Mouse (Mus musculus) midbrain, embryonic 14.5 days (tissue): ENCODE measurements around the gene Nhej1. TPM values are rescaled to one million over a fixed set of nuclear protein-coding genes. Genes with fewer than 3 reads are reported as not detected.

Experiments
- ATAC-seq: fragments of 200-750 bp; cut with Nextera tagmentation; 2 replicates; pipeline ENCODE4 v1.8.0; 2017; ENCODE audit warnings: moderate number of reproducible peaks, moderate library complexity; ENCODE audit not compliant: low FRiP score, low TSS enrichment
- DNase-seq: peaks from one replicate; pipeline ENCODE4 v3.0.0-alpha.2; 2015
- H3K27ac ChIP-seq: fragments of 300-500 bp; sonication (generic); replicated peaks from 2 replicates; pipeline ENCODE4 v1.5.1; 2014; ENCODE audit warnings: mild to moderate bottlenecking, low read depth, low read length, moderate library complexity
- H3K27me3 ChIP-seq: fragments of 300-500 bp; sonication (generic); 2 replicates; pipeline ENCODE4 v1.6.1; 2014; ENCODE audit warnings: low read length, control low read depth, mixed read lengths; ENCODE audit not compliant: control insufficient read depth, insufficient read depth
- H3K36me3 ChIP-seq: fragments of 300-500 bp; sonication (generic); 2 replicates; pipeline ENCODE4 v1.6.1; 2014; ENCODE audit warnings: low read length, control low read depth; ENCODE audit not compliant: control insufficient read depth, insufficient read depth
- H3K4me1 ChIP-seq: fragments of 300-500 bp; sonication (generic); 2 replicates; pipeline ENCODE4 v1.6.1; 2014; ENCODE audit warnings: mild to moderate bottlenecking, antibody characterized with exemption, low read length, control low read depth; ENCODE audit not compliant: control insufficient read depth, insufficient read depth
- H3K4me2 ChIP-seq: fragments of 300-500 bp; sonication (generic); 2 replicates; pipeline ENCODE4 v1.6.1; 2014; ENCODE audit warnings: mild to moderate bottlenecking, low read length, moderate library complexity
- H3K4me3 ChIP-seq: fragments of 300-500 bp; sonication (generic); replicated peaks from 2 replicates; pipeline ENCODE4 v1.5.1; 2014; ENCODE audit warnings: low read depth, low read length
- H3K9ac ChIP-seq: fragments of 300-500 bp; sonication (generic); replicated peaks from 2 replicates; pipeline ENCODE4 v1.6.1; 2014; ENCODE audit warnings: mild to moderate bottlenecking, low read length, moderate library complexity
- H3K9me3 ChIP-seq: fragments of 300-500 bp; sonication (generic); 2 replicates; pipeline ENCODE4 v1.6.1; 2016; ENCODE audit warnings: low read length, control low read depth, mixed read lengths; ENCODE audit not compliant: control insufficient read depth
- WGBS: fragments of 180-500 bp; shearing (Covaris S2); extraction: QIAGEN DNeasy Blood & Tissue Kit; methylation state at CpG from one replicate; pipeline ENCODE4 v1.1.7; 2014; 5-methylcytosine and 5-hydroxymethylcytosine counted together
- polyA plus RNA-seq: library from polyadenylated mRNA; unstranded; fragments of >200 nt; fragmentation: Nextera tagmentation; extraction: Ambion mirVana; gene quantifications from 2 replicates; pipeline ENCODE4 v1.2.1, GENCODE M21; 2014

Gene Nhej1
- polyA plus RNA-seq, 1 experiment from 2014 or later, result 7.7 TPM

DNA sequence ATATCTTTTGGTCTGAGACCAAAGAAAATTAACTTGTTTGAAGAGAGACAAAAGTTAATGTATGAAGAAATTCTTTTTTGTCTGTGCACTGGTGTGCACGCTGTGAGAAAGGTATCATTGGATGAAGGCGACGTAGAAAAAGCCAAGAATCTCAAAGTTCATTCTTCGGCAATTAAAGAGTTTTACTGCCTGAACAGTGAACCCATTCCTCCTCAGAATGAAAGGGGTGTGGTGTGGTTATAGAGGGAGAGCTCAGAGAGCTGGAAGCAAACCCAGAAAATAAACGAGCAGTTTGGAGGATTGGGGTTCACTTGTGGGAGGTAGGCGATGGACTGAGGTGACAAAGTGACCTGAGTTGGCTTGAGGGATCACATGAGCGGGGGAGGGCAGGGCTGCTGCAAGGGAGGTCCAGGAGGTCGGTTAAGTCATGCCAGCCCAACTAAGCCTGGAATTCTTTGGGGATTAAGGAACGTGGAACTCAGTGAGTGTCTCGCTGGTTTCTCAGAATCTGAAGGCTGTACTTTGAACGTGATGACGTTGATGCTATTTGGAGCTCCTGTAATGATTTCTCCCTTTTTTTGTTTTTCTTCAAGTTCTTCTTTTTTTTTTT, 188.7 kb downstream of the Nhej1 start:
- peaks cover 9% of the 10 kb centered on the region; the same call in 1 of the 2 replicates for H3K27me3 ChIP-seq
- H3K36me3 ChIP-seq, result no peaks in the 10 kb centered on the region
- H3K27ac ChIP-seq, result no peak overlapping the region
- H3K4me3 ChIP-seq, result no peak overlapping the region
- H3K4me1 ChIP-seq, result no peaks in the 10 kb centered on the region
- H3K9ac ChIP-seq, result no peak overlapping the region
- no peaks in the 10 kb centered on the region for H3K9me3 ChIP-seq
- 44% methylated on average over 12 of the region's 12 CpGs for WGBS
- DNase-seq (no peak), ATAC-seq (no peak)
- H3K4me2 ChIP-seq, result no peak overlapping the region

DNA sequence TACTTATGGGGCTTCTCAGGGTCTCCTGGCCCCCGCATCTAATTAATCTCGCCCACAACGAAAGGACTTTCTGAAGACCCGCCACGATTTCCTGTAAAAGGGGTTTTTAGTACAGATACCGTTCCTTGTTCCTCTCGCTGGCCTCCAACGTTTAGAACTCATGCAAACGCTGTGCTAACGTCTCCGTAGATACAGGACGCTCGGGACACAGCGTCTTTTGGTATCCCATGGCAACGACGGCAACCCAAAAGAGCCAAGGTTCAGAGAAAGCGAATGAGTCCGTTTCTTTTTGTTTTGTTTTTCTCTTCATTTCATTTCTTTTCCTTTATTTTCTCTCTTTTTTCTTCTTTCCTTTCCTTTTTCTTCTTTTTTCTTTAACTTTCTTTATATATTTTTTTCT, 189.6 kb downstream of the Nhej1 start, which contains the start of gene Cfap65:
Cfap65 (minus strand) TSS at position 198 of the 400 bp plus-strand sequence.
- DNase-seq (peak; percentile 91), ATAC-seq (peak; percentile 48; the same call in 1 of the 2 replicates)
- Histone ChIP-seq H3K27me3 (peaks cover 9% of the 10 kb centered on the region; the same call in 1 of the 2 replicates), H3K27ac (no peak within 1 kb of the TSS), H3K9ac (0 out of 2 replicates have a peak within 1 kb of the TSS, but pooled peaks have one; percentile 2), H3K36me3 (no peaks in the 10 kb centered on the region), H3K9me3 (no peaks in the 10 kb centered on the region), H3K4me2 (peak within 1 kb of the TSS; percentile 58), H3K4me1 (no peaks in the 10 kb centered on the region), H3K4me3 (peak within 1 kb of the TSS; percentile 34)
- WGBS, result under 1% methylated on average over 18 of the region's 18 CpGs

DNA sequence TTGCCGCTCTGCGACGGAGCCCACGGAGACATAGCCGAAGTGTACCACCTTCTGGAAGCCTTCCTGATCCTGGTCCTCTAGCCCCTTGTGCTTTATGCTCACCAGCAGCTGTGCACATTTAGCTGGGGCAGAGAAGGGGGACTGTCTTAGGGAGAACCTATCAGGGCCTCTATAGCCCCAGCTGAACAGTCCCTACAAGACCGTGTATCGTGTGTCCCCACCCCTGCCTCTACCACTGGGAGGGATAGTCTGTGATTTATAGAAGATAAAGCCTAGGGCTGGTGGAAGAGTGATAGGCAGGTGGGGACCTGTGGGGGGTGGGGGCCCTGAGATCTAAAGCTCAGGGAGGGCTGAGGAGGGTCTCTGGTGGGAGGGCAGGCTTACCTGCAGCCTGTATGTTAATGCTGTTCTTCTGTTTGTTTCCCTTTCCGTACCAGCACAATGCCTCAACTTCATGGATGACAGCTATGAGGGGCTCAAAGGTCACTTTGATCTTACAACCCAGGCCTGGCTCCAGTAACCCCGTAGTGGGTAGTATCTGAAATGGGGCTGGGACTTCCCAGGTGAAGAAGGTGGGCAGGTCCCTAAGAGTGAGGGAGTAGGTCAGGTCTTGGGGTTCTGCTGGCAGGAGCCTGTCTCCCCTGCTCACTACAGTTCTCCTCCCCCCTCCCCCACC, 197.2 kb downstream of the Nhej1 start:
- WGBS, result 82% methylated on average over 9 of the region's 9 CpGs
- no peak overlapping the region for H3K9ac ChIP-seq

DNA sequence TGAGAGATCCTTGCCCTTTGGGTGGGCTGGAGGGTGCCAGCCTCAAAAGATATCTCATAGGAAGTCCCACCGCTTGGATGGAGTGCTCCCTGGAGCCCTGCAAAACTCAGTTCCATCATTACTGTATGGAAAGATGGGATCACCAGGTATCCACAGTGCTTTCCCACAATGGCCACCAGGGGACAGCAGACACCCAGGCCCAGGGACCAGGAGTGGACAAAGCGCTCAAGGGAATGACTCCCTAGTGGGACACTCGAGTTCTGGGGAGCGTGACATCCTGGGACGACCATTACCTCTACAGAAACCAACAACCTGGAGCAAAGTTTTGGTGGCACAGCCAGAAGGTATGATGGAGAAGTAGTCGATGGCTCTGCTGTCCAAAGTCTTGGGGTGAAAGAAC, 198.3 kb downstream of the Nhej1 start:
- H3K27ac ChIP-seq, result no peak overlapping the region
- no peak overlapping the region for H3K4me3 ChIP-seq
- no peak for ATAC-seq
- no peaks in the 10 kb centered on the region for H3K9me3 ChIP-seq
- no peaks in the 10 kb centered on the region for H3K27me3 ChIP-seq
- peak; percentile 61 for DNase-seq
- H3K4me1 ChIP-seq, result no peaks in the 10 kb centered on the region
- no peaks in the 10 kb centered on the region for H3K36me3 ChIP-seq
- no peak overlapping the region for H3K9ac ChIP-seq
- no peak overlapping the region for H3K4me2 ChIP-seq
- 34% methylated on average over 6 of the region's 6 CpGs for WGBS

More for the DNA sequence above, 197.2 kb downstream of the Nhej1 start:
- H3K27ac ChIP-seq, result no peak overlapping the region
- H3K4me2 ChIP-seq, result no peak overlapping the region
- DNase-seq (no peak), ATAC-seq (no peak)
- H3K4me1 ChIP-seq, result no peaks in the 10 kb centered on the region
- H3K9me3 ChIP-seq, result no peaks in the 10 kb centered on the region
- no peaks in the 10 kb centered on the region for H3K36me3 ChIP-seq
- H3K27me3 ChIP-seq, result no peaks in the 10 kb centered on the region
- H3K4me3 ChIP-seq, result no peak overlapping the region

DNA sequence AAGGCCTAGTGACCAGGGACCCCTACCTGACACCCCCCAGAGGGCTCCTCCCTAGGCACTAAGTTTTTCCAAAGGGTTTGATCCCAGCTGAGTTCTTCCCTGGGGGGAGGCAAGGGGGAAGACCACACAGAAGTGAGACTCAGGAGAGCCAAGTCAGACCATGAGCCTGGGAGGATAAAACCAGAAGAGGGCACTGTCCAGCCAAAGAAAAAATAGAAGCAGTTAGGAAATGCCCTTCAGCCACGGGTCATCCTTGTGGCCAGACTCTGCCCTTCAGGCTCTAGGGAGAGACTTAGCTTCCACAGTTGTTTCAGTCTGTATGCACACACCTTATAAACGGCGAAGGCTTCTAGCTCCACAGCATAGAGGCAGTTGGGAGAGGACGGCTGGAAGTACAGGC, 200.5 kb downstream of the Nhej1 start:
- no peak for DNase-seq
- Histone ChIP-seq H3K27ac (no peak overlapping the region), H3K4me3 (no peak overlapping the region), H3K9me3 (no peaks in the 10 kb centered on the region), H3K36me3 (no peaks in the 10 kb centered on the region), H3K9ac (no peak overlapping the region), H3K27me3 (no peaks in the 10 kb centered on the region), H3K4me2 (no peak overlapping the region), H3K4me1 (no peaks in the 10 kb centered on the region)
- ATAC-seq, result no peak
- 70% methylated on average over 4 of the region's 4 CpGs for WGBS

Other genes starting within 250 kb of the Nhej1 start
- 3.0 and 3.3 TPM in 2 replicates for gene Fev, start 239.8 kb downstream of the Nhej1 start, polyA plus RNA-seq
- gene Cryba2, start 232.1 kb downstream of the Nhej1 start, polyA plus RNA-seq, result 0.77 TPM in 1 of 2 replicates, not detected in the other
- 0.13 and 0.34 TPM in 2 replicates for gene Cfap65, start 189.6 kb downstream of the Nhej1 start, polyA plus RNA-seq
- gene Ihh, start 173.5 kb downstream of the Nhej1 start, polyA plus RNA-seq, result 0.16 TPM in 1 of 2 replicates, not detected in the other
- not detected in 2 replicates for gene Slc23a3, start 8.7 kb upstream of the Nhej1 start, polyA plus RNA-seq
- gene Cnppd1, start 17.5 kb upstream of the Nhej1 start, polyA plus RNA-seq, result 48.8 and 52.5 TPM in 2 replicates
- 126 and 133 TPM in 2 replicates for gene Retreg2, start 17.6 kb upstream of the Nhej1 start, polyA plus RNA-seq
- 34.5 and 34.8 TPM in 2 replicates for gene Zfand2b, start 43.4 kb upstream of the Nhej1 start, polyA plus RNA-seq
- 35.5 and 36.3 TPM in 2 replicates for gene Abcb6, start 55.2 kb upstream of the Nhej1 start, polyA plus RNA-seq
- gene Ankzf1, start 67.0 kb upstream of the Nhej1 start, polyA plus RNA-seq, result 18.1 and 19.7 TPM in 2 replicates
- 40.7 and 47.8 TPM in 2 replicates for gene Atg9a, start 67.0 kb upstream of the Nhej1 start, polyA plus RNA-seq
- gene Glb1l, start 85.6 kb upstream of the Nhej1 start, polyA plus RNA-seq, result 14.2 and 24.2 TPM in 2 replicates
- gene Stk16, start 85.6 kb upstream of the Nhej1 start, polyA plus RNA-seq, result 120 and 144 TPM in 2 replicates
- 4.2 and 6.4 TPM in 2 replicates for gene Tuba4a, start 94.7 kb upstream of the Nhej1 start, polyA plus RNA-seq
- gene A630095N17Rik, start 106.9 kb upstream of the Nhej1 start, polyA plus RNA-seq, result not detected in 2 replicates
- 29.5 and 38.3 TPM in 2 replicates for gene Dnajb2, start 111.2 kb upstream of the Nhej1 start, polyA plus RNA-seq
- 16.6 and 19.3 TPM in 2 replicates for gene Ptprn, start 139.3 kb upstream of the Nhej1 start, polyA plus RNA-seq
- 116 and 164 TPM in 2 replicates for gene Resp18, start 153.2 kb upstream of the Nhej1 start, polyA plus RNA-seq
- gene Dnpep, start 192.8 kb upstream of the Nhej1 start, polyA plus RNA-seq, result 146 and 152 TPM in 2 replicates
- 0.32 and 1.4 TPM in 2 replicates for gene Des, start 235.1 kb upstream of the Nhej1 start, polyA plus RNA-seq